Mouse (Mus musculus): Measurements from ENCODE around the gene Taf5l.

- no peak for TF ChIP-seq GATA1 (IDR thresholded peaks at IDR 0.05; ENCODE audit: borderline replicate concordance, low read length)
- TF ChIP-seq FLI1 (IDR thresholded peaks at IDR 0.05; ENCODE audit: low read length): no peak
These were observed 71.6 kb downstream of the Taf5l start for GRCm38 (mm10) chr8:123949686-123949986.
